Mouse (Mus musculus) myocyte (in vitro differentiated cells): ENCODE measurements at regions not wholly inside any gene's neighbourhood (a gene's known extent, or its start where the extent isn't known, plus 50 kb on each side); places are given as distances from the start of the nearest gene placed in this dataset.

Source experiments
- CEBPB ChIP-seq: IDR thresholded peaks from 2 replicates; pipeline ENCODE4 v1.6.1; 2011; ENCODE audit warnings: mild to moderate bottlenecking, moderate library complexity; ENCODE audit not compliant: poor library complexity, insufficient read depth, severe bottlenecking
- E2F4 ChIP-seq: IDR thresholded peaks from one replicate; pipeline ENCODE4 v1.6.1; 2011; ENCODE audit warnings: mild to moderate bottlenecking, control low read depth, moderate library complexity; ENCODE audit not compliant: insufficient read depth
- MAX ChIP-seq: IDR thresholded peaks from one replicate; pipeline ENCODE4 v1.6.1; 2011; ENCODE audit warnings: low read depth, mild to moderate bottlenecking, control low read depth
- MYOG ChIP-seq, 3 experiments: IDR thresholded peaks; one replicate each; pipeline ENCODE4 v1.6.1; 2011; ENCODE audit warnings: control low read depth in 2 of 3, low read depth in 2 of 3, mild to moderate bottlenecking in 2 of 3; ENCODE audit not compliant: insufficient read length in 2 of 3, control insufficient read depth in 1 of 3, insufficient read depth in 1 of 3
- POLR2A ChIP-seq: IDR thresholded peaks from one replicate; pipeline ENCODE4 v1.6.1; 2011; ENCODE audit warnings: low read depth, mild to moderate bottlenecking, control low read depth, moderate library complexity; ENCODE audit not compliant: insufficient read length
- REST ChIP-seq: IDR thresholded peaks from one replicate; pipeline ENCODE4 v1.6.1; 2011; ENCODE audit warnings: mild to moderate bottlenecking, control low read depth, moderate library complexity; ENCODE audit not compliant: insufficient read depth, insufficient read length
- TCF12 ChIP-seq: IDR thresholded peaks from one replicate; pipeline ENCODE4 v1.6.1; 2011; ENCODE audit warnings: mild to moderate bottlenecking, control low read depth; ENCODE audit not compliant: poor library complexity, insufficient read depth, severe bottlenecking
- TCF3 ChIP-seq: IDR thresholded peaks from one replicate; pipeline ENCODE4 v1.6.1; 2011; ENCODE audit warnings: low read depth, control low read depth; ENCODE audit not compliant: insufficient read length
- USF1 ChIP-seq: IDR thresholded peaks from one replicate; pipeline ENCODE4 v1.6.1; 2011; ENCODE audit warnings: low read depth, mild to moderate bottlenecking, control low read depth, moderate library complexity

DNA sequence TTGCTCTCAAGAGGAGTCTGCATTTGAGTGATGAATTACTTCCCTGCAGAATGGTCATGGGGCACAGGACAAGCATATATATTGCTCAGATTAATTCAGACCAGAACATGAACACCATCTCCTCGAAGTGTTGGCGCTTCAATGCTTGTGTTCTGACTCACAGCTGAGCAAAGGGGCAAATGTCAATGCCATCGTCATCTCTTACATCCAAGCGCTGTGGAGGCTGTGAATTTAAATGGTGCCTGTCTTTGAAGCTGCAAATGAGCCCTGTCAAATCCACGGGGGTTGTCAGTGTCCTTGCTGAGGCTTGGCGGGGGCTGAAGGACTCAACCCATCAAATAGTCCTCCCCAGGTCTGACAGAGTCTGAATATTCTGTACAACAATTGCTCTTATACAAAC is 261.2 kb downstream of the Rngtt start:
- TF ChIP-seq MYOG (IDR thresholded peaks at IDR 0.05; ENCODE audit: control insufficient read depth in 1 of 3, insufficient read depth in 1 of 3, insufficient read length in 2 of 3, low read depth in 2 of 3) (no peak), E2F4 (no peak), POLR2A (no peak), TCF3 (no peak), MAX (no peak), TCF12 (no peak), CEBPB (no peak), REST (no peak), USF1 (no peak)
